Mouse (Mus musculus) midbrain, embryonic 14.5 days (tissue): Measurements from ENCODE around the gene Etv6. TPM values are rescaled to one million over a fixed set of nuclear protein-coding genes. Genes with fewer than 3 reads are reported as not detected.

Experiments used
- ATAC-seq: fragments of 200-750 bp; cut with Nextera tagmentation; 2 replicates; pipeline ENCODE4 v1.8.0; 2017; ENCODE audit warnings: moderate number of reproducible peaks, moderate library complexity; ENCODE audit not compliant: low FRiP score, low TSS enrichment
- DNase-seq: peaks from one replicate; pipeline ENCODE4 v3.0.0-alpha.2; 2015
- H3K27ac ChIP-seq: fragments of 300-500 bp; sonication (generic); replicated peaks from 2 replicates; pipeline ENCODE4 v1.5.1; 2014; ENCODE audit warnings: mild to moderate bottlenecking, low read depth, low read length, moderate library complexity
- H3K27me3 ChIP-seq: fragments of 300-500 bp; sonication (generic); 2 replicates; pipeline ENCODE4 v1.6.1; 2014; ENCODE audit warnings: low read length, control low read depth, mixed read lengths; ENCODE audit not compliant: control insufficient read depth, insufficient read depth
- H3K36me3 ChIP-seq: fragments of 300-500 bp; sonication (generic); 2 replicates; pipeline ENCODE4 v1.6.1; 2014; ENCODE audit warnings: low read length, control low read depth; ENCODE audit not compliant: control insufficient read depth, insufficient read depth
- H3K4me1 ChIP-seq: fragments of 300-500 bp; sonication (generic); 2 replicates; pipeline ENCODE4 v1.6.1; 2014; ENCODE audit warnings: mild to moderate bottlenecking, antibody characterized with exemption, low read length, control low read depth; ENCODE audit not compliant: control insufficient read depth, insufficient read depth
- H3K4me2 ChIP-seq: fragments of 300-500 bp; sonication (generic); 2 replicates; pipeline ENCODE4 v1.6.1; 2014; ENCODE audit warnings: mild to moderate bottlenecking, low read length, moderate library complexity
- H3K4me3 ChIP-seq: fragments of 300-500 bp; sonication (generic); replicated peaks from 2 replicates; pipeline ENCODE4 v1.5.1; 2014; ENCODE audit warnings: low read depth, low read length
- H3K9ac ChIP-seq: fragments of 300-500 bp; sonication (generic); replicated peaks from 2 replicates; pipeline ENCODE4 v1.6.1; 2014; ENCODE audit warnings: mild to moderate bottlenecking, low read length, moderate library complexity
- H3K9me3 ChIP-seq: fragments of 300-500 bp; sonication (generic); 2 replicates; pipeline ENCODE4 v1.6.1; 2016; ENCODE audit warnings: low read length, control low read depth, mixed read lengths; ENCODE audit not compliant: control insufficient read depth
- WGBS: fragments of 180-500 bp; shearing (Covaris S2); extraction: QIAGEN DNeasy Blood & Tissue Kit; methylation state at CpG from one replicate; pipeline ENCODE4 v1.1.7; 2014; 5-methylcytosine and 5-hydroxymethylcytosine counted together
- polyA plus RNA-seq: library from polyadenylated mRNA; unstranded; fragments of >200 nt; fragmentation: Nextera tagmentation; extraction: Ambion mirVana; gene quantifications from 2 replicates; pipeline ENCODE4 v1.2.1, GENCODE M21; 2014

Etv6 gene
- polyA plus RNA-seq, 1 experiment from 2014 or later = 7.9 TPM

DNA sequence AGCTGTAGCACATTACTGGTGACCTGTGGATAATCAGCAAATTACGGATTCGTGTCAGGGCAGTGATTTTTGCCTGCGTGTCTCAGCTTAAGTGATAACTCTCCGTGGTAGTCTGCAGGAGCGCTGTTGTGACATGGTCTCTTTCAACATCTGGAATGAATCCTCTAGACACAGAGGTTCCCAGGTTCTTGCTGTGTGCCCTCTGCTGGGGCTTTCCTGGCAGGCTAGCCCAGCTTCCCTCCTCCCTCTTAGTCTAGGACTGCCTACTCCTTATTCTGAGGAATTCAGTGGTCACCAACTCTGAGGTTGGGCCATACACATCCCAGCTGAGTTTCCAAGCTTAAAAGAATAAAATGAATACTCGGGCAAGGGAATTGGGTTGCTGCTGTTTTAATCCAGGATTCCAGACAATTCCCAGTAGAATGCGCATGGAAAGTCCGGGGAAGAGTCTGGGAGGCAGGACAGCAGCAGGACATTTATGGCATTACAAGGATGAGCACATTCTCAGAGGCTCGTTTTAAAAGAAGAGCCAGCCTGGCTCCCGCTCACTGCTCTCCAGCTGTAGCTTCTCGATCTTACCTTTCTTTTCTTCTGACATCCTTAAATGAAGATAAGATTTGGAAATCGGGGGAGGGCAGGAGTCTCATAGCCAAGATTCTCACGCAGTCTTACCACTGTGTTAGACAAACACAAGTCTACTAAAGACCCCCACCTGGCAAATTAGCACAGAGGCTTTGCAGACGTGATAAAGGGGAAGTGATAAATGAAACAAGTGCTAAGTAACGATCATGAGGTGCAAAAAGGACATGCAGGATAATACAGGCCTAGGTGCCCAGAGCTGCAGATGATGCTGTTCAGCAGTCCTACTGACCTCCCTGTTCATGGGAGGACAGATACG lies 105.5 kb downstream of the Etv6 start:
- no peaks in the 10 kb centered on the region for H3K27me3 ChIP-seq
- no peaks in the 10 kb centered on the region for H3K9me3 ChIP-seq
- no peak for ATAC-seq
- H3K27ac ChIP-seq = 0 out of 2 replicates have a peak overlapping the region, but pooled peaks have one; percentile 14
- no peak overlapping the region for H3K4me2 ChIP-seq
- no peak overlapping the region for H3K4me3 ChIP-seq
- no peak for DNase-seq
- H3K36me3 ChIP-seq = no peaks in the 10 kb centered on the region
- peaks cover 14% of the 10 kb centered on the region for H3K4me1 ChIP-seq
- H3K9ac ChIP-seq = no peak overlapping the region
- 68% methylated on average over 16 of the region's 16 CpGs for WGBS

DNA sequence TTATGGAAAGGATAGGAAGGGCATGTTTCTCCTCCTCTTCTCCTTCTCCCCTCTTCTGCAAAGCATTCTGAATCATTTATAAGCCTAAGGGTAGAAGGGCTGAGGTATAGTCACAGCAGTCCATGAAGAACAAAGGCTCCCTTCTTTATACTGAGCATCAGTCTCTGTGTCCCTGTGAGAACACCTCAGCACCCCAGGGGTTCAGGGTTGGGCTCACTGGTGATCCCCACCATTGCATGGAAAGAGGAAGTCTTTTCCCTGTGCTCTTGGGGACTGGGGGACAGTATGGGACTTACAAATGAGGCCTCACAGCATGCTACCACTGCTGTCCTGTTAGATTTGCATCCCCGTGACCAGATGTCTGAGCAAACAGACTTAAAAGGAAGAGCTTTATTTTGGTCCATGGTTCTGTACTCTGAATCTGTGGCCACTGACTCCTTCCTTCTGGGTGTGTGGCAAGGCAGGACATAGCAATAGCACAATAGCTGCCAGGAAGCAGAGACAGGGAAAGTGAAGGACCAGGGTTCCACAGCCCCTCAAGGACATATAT lies 106.2 kb downstream of the Etv6 start:
- 52% methylated on average over 1 of the region's 1 CpGs for WGBS
- ATAC-seq (no peak; the same call in 1 of the 2 replicates), DNase-seq (no peak)
- no peak overlapping the region for H3K4me3 ChIP-seq
- H3K4me1 ChIP-seq = peaks cover 14% of the 10 kb centered on the region
- no peaks in the 10 kb centered on the region for H3K9me3 ChIP-seq
- H3K36me3 ChIP-seq = no peaks in the 10 kb centered on the region
- no peak overlapping the region for H3K4me2 ChIP-seq
- no peaks in the 10 kb centered on the region for H3K27me3 ChIP-seq
- H3K9ac ChIP-seq = no peak overlapping the region
- H3K27ac ChIP-seq = peak overlapping the region; percentile 14; the same call in 1 of the 2 replicates

DNA sequence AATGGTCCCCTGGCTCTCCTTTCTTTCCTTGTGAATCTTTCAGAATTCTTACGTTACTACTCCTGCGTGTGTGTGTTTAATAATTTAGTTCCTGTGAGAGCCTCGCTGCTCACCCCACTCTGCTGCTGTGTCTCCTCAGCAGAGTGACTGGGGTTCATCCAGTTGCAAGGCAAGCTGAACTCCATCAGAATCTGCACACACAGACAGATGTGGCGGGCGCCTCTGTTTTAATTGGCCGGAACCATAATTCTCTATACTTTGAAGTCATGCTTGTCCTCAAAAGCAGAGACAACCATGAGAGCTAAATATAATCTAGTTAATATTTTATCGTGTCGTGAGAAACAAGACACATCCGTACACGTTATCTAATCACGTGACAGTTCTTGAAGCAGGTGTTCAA lies 107.2 kb downstream of the Etv6 start:
- no peak overlapping the region for H3K4me3 ChIP-seq
- H3K9ac ChIP-seq = no peak overlapping the region
- H3K9me3 ChIP-seq = no peaks in the 10 kb centered on the region
- no peak overlapping the region for H3K4me2 ChIP-seq
- no peak overlapping the region for H3K27ac ChIP-seq
- peaks cover 19% of the 10 kb centered on the region for H3K4me1 ChIP-seq
- H3K27me3 ChIP-seq = no peaks in the 10 kb centered on the region
- ATAC-seq (no peak), DNase-seq (no peak)
- H3K36me3 ChIP-seq = no peaks in the 10 kb centered on the region
- 74% methylated on average over 11 of the region's 11 CpGs for WGBS

DNA sequence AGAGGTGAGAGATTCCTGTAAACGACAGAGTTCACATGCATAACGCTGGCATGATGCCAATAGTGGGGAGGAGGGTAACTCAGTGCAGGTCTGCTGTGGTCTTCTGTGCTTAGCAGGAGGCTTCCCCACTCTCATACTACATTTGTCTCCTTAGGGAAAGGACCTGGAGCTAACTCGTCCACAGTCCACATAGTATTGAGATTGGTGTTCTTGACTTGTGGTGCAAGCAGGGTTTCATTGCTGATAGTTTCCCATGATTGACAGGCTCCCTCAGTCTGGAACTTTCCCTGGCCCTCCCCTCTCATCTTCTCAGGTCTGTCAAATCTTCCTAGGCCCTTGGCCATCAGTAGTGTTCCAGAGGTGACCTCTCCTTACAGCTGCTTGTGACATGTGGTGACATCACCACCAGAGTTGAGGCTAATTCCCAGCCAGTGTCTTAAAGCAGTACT lies 108.2 kb downstream of the Etv6 start:
- H3K27ac ChIP-seq = no peak overlapping the region
- WGBS = 63% methylated on average over 3 of the region's 3 CpGs

DNA sequence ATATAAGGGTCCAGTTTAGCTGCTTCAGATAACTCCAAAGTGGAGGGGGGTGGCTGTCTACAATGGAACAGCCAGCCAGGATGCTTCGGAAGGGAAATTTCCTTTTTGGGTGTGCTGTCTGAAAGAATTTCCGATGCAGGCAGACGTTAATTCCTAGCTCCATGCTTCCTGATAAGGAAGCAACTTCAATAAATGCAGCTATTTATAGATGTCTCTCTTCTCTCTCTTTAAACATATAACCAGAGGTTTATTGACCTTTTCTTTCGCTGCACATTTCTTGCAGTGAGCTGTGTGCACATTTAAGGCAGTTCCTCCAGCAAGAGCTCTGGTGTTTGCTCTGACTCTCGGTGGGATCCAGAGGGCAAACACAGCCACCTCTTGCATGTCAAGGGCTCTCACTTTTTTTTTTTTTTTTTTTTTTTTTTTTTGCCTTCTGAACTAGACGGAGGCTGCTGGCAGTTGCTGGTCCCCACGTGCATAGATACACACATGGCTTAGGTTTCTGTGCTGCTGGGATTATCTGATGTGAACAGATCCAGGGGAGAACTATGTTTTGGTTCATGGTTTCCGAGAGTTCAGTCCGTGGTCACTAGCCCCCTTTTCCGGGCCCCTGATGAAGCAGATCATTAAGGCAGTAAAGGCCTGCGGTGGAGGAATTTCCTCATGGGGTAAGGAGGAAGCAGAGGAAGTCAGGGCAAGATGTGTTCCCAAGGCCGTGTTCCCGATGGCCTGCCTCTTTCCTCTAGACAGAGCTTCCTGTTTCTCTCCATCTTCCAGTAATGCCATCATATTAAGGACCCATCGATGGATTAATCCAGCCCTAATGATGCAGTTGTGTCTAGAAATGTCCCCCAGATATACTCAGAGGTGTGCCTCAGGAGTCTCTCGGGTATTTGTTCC lies 109.0 kb downstream of the Etv6 start:
- Histone ChIP-seq H3K27ac (no peak overlapping the region), H3K4me3 (no peak overlapping the region), H3K4me2 (no peak overlapping the region), H3K9ac (no peak overlapping the region), H3K4me1 (peaks cover 29% of the 10 kb centered on the region), H3K9me3 (no peaks in the 10 kb centered on the region), H3K36me3 (no peaks in the 10 kb centered on the region), H3K27me3 (no peaks in the 10 kb centered on the region)
- WGBS = 81% methylated on average over 15 of the region's 15 CpGs
- ATAC-seq (no peak), DNase-seq (no peak)

More for the DNA sequence above, 108.2 kb downstream of the Etv6 start:
- Histone ChIP-seq H3K4me2 (no peak overlapping the region), H3K9ac (no peak overlapping the region), H3K4me1 (peaks cover 29% of the 10 kb centered on the region), H3K36me3 (no peaks in the 10 kb centered on the region), H3K27me3 (no peaks in the 10 kb centered on the region), H3K4me3 (no peak overlapping the region), H3K9me3 (no peaks in the 10 kb centered on the region)
- DNase-seq = no peak
- no peak for ATAC-seq

DNA sequence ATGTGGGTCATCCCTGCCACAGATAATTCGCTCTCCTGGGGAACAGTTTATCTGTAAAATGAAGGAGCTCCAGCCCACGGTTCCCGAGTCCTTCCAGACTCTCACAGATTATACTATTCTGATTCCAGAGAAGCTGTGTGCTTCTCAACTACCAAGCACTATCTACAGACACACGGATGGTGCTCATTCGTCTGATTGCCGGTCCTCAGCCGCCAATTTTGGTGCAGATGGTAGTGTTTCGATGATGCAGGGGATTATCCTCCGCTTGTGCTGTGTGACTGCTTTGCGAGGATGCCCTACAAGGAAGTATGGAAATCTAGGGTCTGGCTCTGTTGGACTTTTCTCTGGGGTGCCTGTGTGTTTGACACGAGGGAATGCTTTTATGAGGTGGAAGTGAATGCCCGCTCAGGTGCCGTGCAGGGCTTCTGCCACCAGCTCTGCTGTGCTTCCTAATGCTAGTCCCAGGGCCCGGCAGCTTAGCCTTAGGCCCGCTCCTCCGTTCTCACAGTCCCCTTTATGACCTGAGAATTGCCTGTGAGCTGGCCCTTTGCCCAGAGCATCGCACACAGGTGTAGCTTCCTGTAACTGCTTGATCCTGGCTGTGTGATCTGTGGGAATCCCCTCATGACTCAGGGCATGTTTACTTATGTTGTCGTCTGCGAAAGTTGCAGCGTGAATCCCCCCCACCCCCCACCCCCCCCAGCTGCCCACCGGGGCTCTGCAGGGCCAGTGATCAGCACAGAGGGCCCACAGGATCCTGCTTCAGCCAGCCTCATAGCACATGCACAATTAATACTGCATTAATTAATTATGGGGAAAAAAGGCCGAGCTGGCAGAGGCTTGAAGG lies 112.3 kb downstream of the Etv6 start:
- Histone ChIP-seq H3K4me3 (no peak overlapping the region), H3K4me1 (peaks cover 21% of the 10 kb centered on the region), H3K36me3 (no peaks in the 10 kb centered on the region), H3K9me3 (no peaks in the 10 kb centered on the region), H3K27ac (peak overlapping the region; percentile 32; the same call in 1 of the 2 replicates), H3K9ac (no peak overlapping the region), H3K4me2 (no peak overlapping the region), H3K27me3 (no peaks in the 10 kb centered on the region)
- ATAC-seq (peak; percentile 41; the same call in 1 of the 2 replicates), DNase-seq (peak; percentile 50)
- 49% methylated on average over 22 of the region's 22 CpGs for WGBS

DNA sequence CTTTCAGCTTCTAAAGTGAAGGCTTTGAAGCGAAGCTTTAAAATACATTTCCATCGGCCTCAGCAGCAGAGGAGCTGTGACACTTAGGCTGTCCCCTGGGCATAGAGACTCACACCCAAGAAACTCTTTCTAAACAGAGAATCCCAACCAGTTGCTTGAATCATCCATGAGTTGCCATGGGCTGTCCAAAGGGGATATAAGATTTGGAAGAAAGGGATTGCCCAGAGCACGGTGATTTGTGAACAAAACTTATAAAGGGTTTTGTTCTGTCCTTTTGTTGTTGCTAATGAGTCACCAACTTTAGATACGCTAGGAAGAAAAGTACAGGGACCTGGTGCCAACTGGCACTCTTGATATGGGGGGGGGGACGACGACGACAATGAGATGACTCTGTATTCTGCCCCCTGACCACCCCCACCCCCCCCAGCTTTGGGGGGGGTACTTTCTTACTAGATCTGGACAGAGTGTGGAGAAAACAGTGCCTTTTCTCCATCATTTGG lies 113.0 kb downstream of the Etv6 start:
- DNase-seq (peak; percentile 60), ATAC-seq (0 out of 2 replicates have a peak, but pooled peaks have one; percentile 22)
- 44% methylated on average over 7 of the region's 7 CpGs for WGBS
- H3K9me3 ChIP-seq = no peaks in the 10 kb centered on the region
- H3K4me3 ChIP-seq = no peak overlapping the region
- H3K4me2 ChIP-seq = no peak overlapping the region
- no peak overlapping the region for H3K27ac ChIP-seq
- H3K27me3 ChIP-seq = no peaks in the 10 kb centered on the region
- no peaks in the 10 kb centered on the region for H3K36me3 ChIP-seq
- peaks cover 16% of the 10 kb centered on the region for H3K4me1 ChIP-seq
- H3K9ac ChIP-seq = no peak overlapping the region
